Mouse (Mus musculus) kidney, embryonic 15.5 days (tissue): ENCODE measurements at regions not wholly inside any gene's neighbourhood (a gene's known extent, or its start where the extent isn't known, plus 50 kb on each side); places are given as distances from the start of the nearest gene placed in this dataset.
A peak's percentile ranks its signal among the peaks of the same experiment; 100 is the strongest.

Experiments used
- ATAC-seq: fragments of 200-750 bp; cut with Nextera tagmentation; replicated peaks from 2 replicates; pipeline ENCODE4 v1.8.0; 2017; ENCODE audit warnings: moderate TSS enrichment; ENCODE audit not compliant: low FRiP score
- H3K27ac ChIP-seq: fragments of 300-500 bp; sonication (generic); 2 replicates; pipeline ENCODE4 v1.5.1; 2015; ENCODE audit warnings: mild to moderate bottlenecking, inconsistent platforms
- H3K27me3 ChIP-seq: fragments of 300-500 bp; sonication (generic); 2 replicates; pipeline ENCODE4 v1.6.1; 2015; ENCODE audit warnings: inconsistent platforms
- H3K36me3 ChIP-seq: fragments of 300-500 bp; sonication (generic); 2 replicates; pipeline ENCODE4 v1.6.1; 2015; ENCODE audit warnings: inconsistent platforms
- H3K4me1 ChIP-seq: fragments of 300-500 bp; sonication (generic); 2 replicates; pipeline ENCODE4 v1.6.1; 2015; ENCODE audit warnings: inconsistent platforms
- H3K4me2 ChIP-seq: fragments of 300-500 bp; sonication (generic); 2 replicates; pipeline ENCODE4 v1.6.1; 2015; ENCODE audit warnings: moderate library complexity, mild to moderate bottlenecking, inconsistent platforms
- H3K4me3 ChIP-seq: fragments of 300-500 bp; sonication (generic); replicated peaks from 2 replicates; pipeline ENCODE4 v1.5.1; 2015; ENCODE audit warnings: mild to moderate bottlenecking, inconsistent platforms
- H3K9ac ChIP-seq: fragments of 300-500 bp; sonication (generic); 2 replicates; pipeline ENCODE4 v1.6.1; 2015; ENCODE audit warnings: mild to moderate bottlenecking, inconsistent platforms
- H3K9me3 ChIP-seq: fragments of 300-500 bp; sonication (generic); replicated peaks from 2 replicates; pipeline ENCODE4 v1.6.1; 2016; ENCODE audit warnings: inconsistent platforms
- WGBS: fragments of 180-500 bp; shearing (Covaris S2); methylation state at CpG from one replicate; pipeline ENCODE4 v1.1.7; 2015; ENCODE audit warnings: mixed read lengths; 5-methylcytosine and 5-hydroxymethylcytosine counted together

DNA sequence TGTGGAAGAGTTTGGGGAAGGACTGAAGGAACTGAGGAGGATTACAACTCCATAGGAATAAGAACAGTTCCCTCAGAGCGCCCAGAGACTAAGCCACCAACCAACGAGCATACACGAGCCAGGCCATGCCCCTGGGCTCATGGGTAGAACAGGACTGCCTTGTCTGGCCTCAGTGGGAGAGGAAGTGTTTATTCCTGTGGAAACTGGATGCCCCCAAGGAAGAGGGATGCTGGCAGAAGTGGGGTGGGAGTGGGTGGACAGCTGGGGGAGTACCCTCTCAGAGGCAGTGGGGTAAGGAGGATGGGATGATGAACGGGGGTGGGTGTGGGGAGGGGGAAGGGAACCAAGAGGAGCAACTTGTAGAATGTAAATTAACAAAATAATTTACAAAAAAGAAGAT, 86.3 kb upstream of the Rab11fip2 start:
- H3K36me3 ChIP-seq = no peaks in the 10 kb centered on the region
- peak overlapping the region; percentile 81; the same call in 1 of the 2 replicates for H3K27ac ChIP-seq
- H3K4me2 ChIP-seq = no peak overlapping the region
- H3K9me3 ChIP-seq = no peaks in the 10 kb centered on the region
- peaks cover 21% of the 10 kb centered on the region for H3K4me1 ChIP-seq
- H3K9ac ChIP-seq = no peak overlapping the region
- peak; percentile 65; the same call in 1 of the 2 replicates for ATAC-seq
- WGBS = 28% methylated on average over 4 of the region's 4 CpGs
- no peak overlapping the region for H3K4me3 ChIP-seq
- no peaks in the 10 kb centered on the region for H3K27me3 ChIP-seq

DNA sequence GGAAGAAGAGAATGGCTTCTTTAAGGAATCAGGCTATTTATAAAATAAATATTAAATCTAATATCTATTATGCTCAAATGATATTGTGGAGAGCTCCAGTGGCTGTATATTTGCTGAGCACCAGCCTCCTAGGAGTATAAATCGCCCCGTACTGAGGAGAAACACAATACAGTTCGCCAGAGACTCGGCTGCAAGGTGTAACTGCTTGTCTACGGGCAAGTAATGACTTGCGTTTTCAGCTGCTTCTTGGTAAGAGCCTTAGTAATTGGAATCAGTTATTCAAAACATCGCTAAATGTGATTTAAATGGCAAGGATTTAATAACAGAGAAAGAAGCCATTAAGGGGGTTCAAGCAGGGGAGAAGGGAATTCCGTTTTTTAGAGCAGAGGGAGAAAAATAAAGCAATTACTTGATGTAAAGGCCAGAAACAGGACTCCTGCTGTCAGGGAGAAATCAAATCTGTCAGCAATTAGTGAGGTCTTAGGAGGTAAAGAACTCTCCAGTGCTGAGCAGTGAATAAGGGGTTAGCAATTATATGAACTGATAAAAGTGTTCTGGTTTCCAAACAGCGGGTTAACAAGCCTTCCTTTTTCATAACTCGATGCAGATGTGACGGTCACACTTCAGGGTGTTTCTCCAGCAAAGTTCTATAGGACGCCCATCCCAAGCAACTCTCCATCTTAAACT, 72.3 kb upstream of the Rab11fip2 start:
- Histone ChIP-seq H3K9ac (no peak overlapping the region), H3K27me3 (no peaks in the 10 kb centered on the region), H3K36me3 (no peaks in the 10 kb centered on the region), H3K4me3 (no peak overlapping the region), H3K4me1 (0 out of 2 replicates have a peak, but pooled peaks cover 8% of the 10 kb centered on the region), H3K27ac (no peak overlapping the region), H3K4me2 (no peak overlapping the region), H3K9me3 (no peaks in the 10 kb centered on the region)
- no peak for ATAC-seq
- 42% methylated on average over 12 of the region's 12 CpGs for WGBS

DNA sequence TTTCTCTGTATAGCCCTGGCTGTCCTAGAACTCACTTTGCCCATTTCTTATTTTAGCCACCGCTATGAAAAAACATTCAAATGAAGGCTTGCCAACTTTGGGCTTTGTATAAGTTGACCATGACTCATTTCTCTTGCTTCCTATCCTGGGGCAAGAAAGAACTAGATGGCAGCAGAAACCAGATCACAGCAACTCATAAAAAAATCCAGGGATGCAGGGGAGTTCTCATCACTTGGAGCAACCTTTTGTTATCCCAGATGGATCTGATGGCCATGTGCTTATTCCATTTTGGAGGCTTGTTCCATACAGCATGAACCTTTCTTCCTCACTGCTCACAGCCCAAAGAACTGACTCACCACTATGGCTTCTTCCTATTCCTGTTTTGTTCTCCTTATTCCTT, 52.1 kb upstream of the Rab11fip2 start:
- Histone ChIP-seq H3K27ac (no peak overlapping the region), H3K27me3 (no peaks in the 10 kb centered on the region), H3K4me1 (no peaks in the 10 kb centered on the region), H3K4me3 (no peak overlapping the region), H3K9me3 (no peaks in the 10 kb centered on the region), H3K4me2 (no peak overlapping the region), H3K36me3 (no peaks in the 10 kb centered on the region), H3K9ac (no peak overlapping the region)
- no peak for ATAC-seq
- WGBS = 100% methylated on average over 1 of the region's 1 CpGs
